Mouse (Mus musculus) forelimb bud, embryonic 11.5 days (tissue): ENCODE results near the gene Elmo1.
A peak's percentile ranks its signal among the peaks of the same experiment; 100 is the strongest.

Source experiments
- DNase-seq: peaks from one replicate; pipeline ENCODE4 v3.0.0-alpha.2; 2012; ENCODE audit warnings: low read depth, low spot score

Gene Elmo1

GRCm38 (mm10) chr13:20313345-20313744 is 222.9 kb downstream of the Elmo1 start:
- DNase-seq, result no peak

GRCm38 (mm10) chr13:20316139-20316538 is 225.7 kb downstream of the Elmo1 start:
- DNase-seq, result no peak

- DNase-seq, result no peak
These were observed 228.3 kb downstream of the Elmo1 start for GRCm38 (mm10) chr13:20318615-20319219.

- DNase-seq, result no peak
These were observed 229.8 kb downstream of the Elmo1 start for GRCm38 (mm10) chr13:20320232-20320631.

GRCm38 (mm10) chr13:20323478-20323877 is 233.1 kb downstream of the Elmo1 start:
- DNase-seq, result no peak

- no peak for DNase-seq
These were observed 236.7 kb downstream of the Elmo1 start for GRCm38 (mm10) chr13:20327064-20327463.

- no peak for DNase-seq
These were observed 237.6 kb downstream of the Elmo1 start for GRCm38 (mm10) chr13:20327975-20328374.

GRCm38 (mm10) chr13:20328672-20329071 is 238.3 kb downstream of the Elmo1 start:
- DNase-seq, result no peak

GRCm38 (mm10) chr13:20330954-20331353 is 240.6 kb downstream of the Elmo1 start:
- DNase-seq, result no peak

- no peak for DNase-seq
These were observed 244.9 kb downstream of the Elmo1 start for GRCm38 (mm10) chr13:20335051-20335888.

- DNase-seq, result no peak
These were observed 245.6 kb downstream of the Elmo1 start for GRCm38 (mm10) chr13:20335889-20336497.

GRCm38 (mm10) chr13:20342881-20343280 is 252.5 kb downstream of the Elmo1 start:
- no peak for DNase-seq

- DNase-seq, result no peak
These were observed 259.4 kb downstream of the Elmo1 start for GRCm38 (mm10) chr13:20349754-20350153.

- DNase-seq, result no peak
These were observed 262.2 kb downstream of the Elmo1 start for GRCm38 (mm10) chr13:20352631-20353030.

- no peak for DNase-seq
These were observed 263.6 kb downstream of the Elmo1 start for GRCm38 (mm10) chr13:20353862-20354603.

GRCm38 (mm10) chr13:20354604-20354999 is 264.2 kb downstream of the Elmo1 start:
- DNase-seq, result no peak

GRCm38 (mm10) chr13:20362541-20362940 is 272.1 kb downstream of the Elmo1 start:
- no peak for DNase-seq

- peak; percentile 40 for DNase-seq
These were observed 275.6 kb downstream of the Elmo1 start for GRCm38 (mm10) chr13:20365828-20366593.

- no peak for DNase-seq
These were observed 279.8 kb downstream of the Elmo1 start for GRCm38 (mm10) chr13:20370036-20370802.

GRCm38 (mm10) chr13:20371501-20371900 is 281.1 kb downstream of the Elmo1 start:
- DNase-seq, result no peak
